Mouse (Mus musculus) midbrain, embryonic 12.5 days (tissue): ENCODE measurements around the gene Clstn2. TPM values are rescaled to one million over a fixed set of nuclear protein-coding genes. Genes with fewer than 3 reads are reported as not detected.

Source experiments
- ATAC-seq: fragments of 200-750 bp; cut with Nextera tagmentation; 2 replicates; pipeline ENCODE4 v1.8.0; 2017; ENCODE audit warnings: low read depth, moderate TSS enrichment, moderate library complexity; ENCODE audit not compliant: low FRiP score
- H3K27ac ChIP-seq: fragments of 300-500 bp; sonication (generic); replicated peaks from 2 replicates; pipeline ENCODE4 v1.5.1; 2016; ENCODE audit warnings: mild to moderate bottlenecking
- H3K27me3 ChIP-seq: fragments of 300-500 bp; sonication (generic); 2 replicates; pipeline ENCODE4 v1.6.1; 2016; ENCODE audit warnings: mild to moderate bottlenecking
- H3K36me3 ChIP-seq: fragments of 300-500 bp; sonication (generic); 2 replicates; pipeline ENCODE4 v1.6.1; 2016
- H3K4me1 ChIP-seq: fragments of 300-500 bp; sonication (generic); 2 replicates; pipeline ENCODE4 v1.6.1; 2016
- H3K4me2 ChIP-seq: fragments of 300-500 bp; sonication (generic); replicated peaks from 2 replicates; pipeline ENCODE4 v1.6.1; 2016; ENCODE audit warnings: mild to moderate bottlenecking, moderate library complexity
- H3K4me3 ChIP-seq: fragments of 300-500 bp; sonication (generic); 2 replicates; pipeline ENCODE4 v1.5.1; 2016; ENCODE audit warnings: mild to moderate bottlenecking
- H3K9ac ChIP-seq: fragments of 300-500 bp; sonication (generic); replicated peaks from 2 replicates; pipeline ENCODE4 v1.6.1; 2016; ENCODE audit warnings: mild to moderate bottlenecking, moderate library complexity
- H3K9me3 ChIP-seq: fragments of 300-500 bp; sonication (generic); 2 replicates; pipeline ENCODE4 v1.6.1; 2016; ENCODE audit warnings: mild to moderate bottlenecking
- WGBS: fragments of 180-500 bp; shearing (Covaris S2); methylation state at CpG from one replicate; pipeline ENCODE4 v1.1.7; 2016; 5-methylcytosine and 5-hydroxymethylcytosine counted together
- polyA plus RNA-seq: library from polyadenylated mRNA; unstranded; fragments of >200 nt; fragmentation: Nextera tagmentation; extraction: Ambion mirVana; gene quantifications from 2 replicates; pipeline ENCODE4 v1.2.1, GENCODE M21; 2016

The Clstn2 gene
- polyA plus RNA-seq, 1 experiment from 2014 or later, result 3.4 TPM

GRCm38 (mm10) chr9:97658736-97659135 is 374.2 kb downstream of the Clstn2 start:
- Histone ChIP-seq H3K36me3 (no peaks in the 10 kb centered on the region), H3K4me2 (no peak overlapping the region), H3K9ac (no peak overlapping the region), H3K27ac (no peak overlapping the region), H3K4me3 (no peak overlapping the region), H3K27me3 (no peaks in the 10 kb centered on the region), H3K4me1 (no peaks in the 10 kb centered on the region), H3K9me3 (no peaks in the 10 kb centered on the region)
- ATAC-seq, result no peak
- WGBS, result 80% methylated on average over 3 of the region's 3 CpGs

- no peaks in the 10 kb centered on the region for H3K27me3 ChIP-seq
- H3K36me3 ChIP-seq, result no peaks in the 10 kb centered on the region
- H3K4me1 ChIP-seq, result no peaks in the 10 kb centered on the region
- H3K27ac ChIP-seq, result no peak overlapping the region
- H3K4me2 ChIP-seq, result no peak overlapping the region
- no peak overlapping the region for H3K9ac ChIP-seq
- 85% methylated on average over 3 of the region's 3 CpGs for WGBS
- H3K4me3 ChIP-seq, result no peak overlapping the region
- ATAC-seq, result no peak
- no peaks in the 10 kb centered on the region for H3K9me3 ChIP-seq
Measured at GRCm38 (mm10) chr9:97648409-97648808, 384.6 kb downstream of the Clstn2 start.

- no peaks in the 10 kb centered on the region for H3K9me3 ChIP-seq
- H3K4me2 ChIP-seq, result no peak overlapping the region
- 88% methylated on average over 3 of the region's 3 CpGs for WGBS
- H3K4me3 ChIP-seq, result no peak overlapping the region
- ATAC-seq, result no peak
- no peaks in the 10 kb centered on the region for H3K27me3 ChIP-seq
- H3K36me3 ChIP-seq, result no peaks in the 10 kb centered on the region
- H3K4me1 ChIP-seq, result 0 out of 2 replicates have a peak, but pooled peaks cover 3% of the 10 kb centered on the region
- no peak overlapping the region for H3K27ac ChIP-seq
- no peak overlapping the region for H3K9ac ChIP-seq
Measured at GRCm38 (mm10) chr9:97645746-97646145, 387.2 kb downstream of the Clstn2 start.

- no peak overlapping the region for H3K4me3 ChIP-seq
- H3K27ac ChIP-seq, result no peak overlapping the region
- no peaks in the 10 kb centered on the region for H3K9me3 ChIP-seq
- no peaks in the 10 kb centered on the region for H3K27me3 ChIP-seq
- H3K4me2 ChIP-seq, result no peak overlapping the region
- H3K4me1 ChIP-seq, result 0 out of 2 replicates have a peak, but pooled peaks cover 3% of the 10 kb centered on the region
- no peak overlapping the region for H3K9ac ChIP-seq
- ATAC-seq, result no peak
- H3K36me3 ChIP-seq, result no peaks in the 10 kb centered on the region
- 81% methylated on average over 7 of the region's 7 CpGs for WGBS
Measured at GRCm38 (mm10) chr9:97642396-97642795, 390.6 kb downstream of the Clstn2 start.

- WGBS, result 90% methylated on average over 6 of the region's 6 CpGs
- no peak overlapping the region for H3K9ac ChIP-seq
- H3K27ac ChIP-seq, result no peak overlapping the region
- H3K9me3 ChIP-seq, result no peaks in the 10 kb centered on the region
- H3K4me1 ChIP-seq, result 0 out of 2 replicates have a peak, but pooled peaks cover 3% of the 10 kb centered on the region
- no peak overlapping the region for H3K4me3 ChIP-seq
- no peak overlapping the region for H3K4me2 ChIP-seq
- no peaks in the 10 kb centered on the region for H3K36me3 ChIP-seq
- no peak for ATAC-seq
- no peaks in the 10 kb centered on the region for H3K27me3 ChIP-seq
Measured at GRCm38 (mm10) chr9:97639967-97640549, 392.9 kb downstream of the Clstn2 start.

- Histone ChIP-seq H3K4me1 (0 out of 2 replicates have a peak, but pooled peaks cover 3% of the 10 kb centered on the region), H3K36me3 (no peaks in the 10 kb centered on the region)
- ATAC-seq, result no peak
Measured at GRCm38 (mm10) chr9:97638683-97639354, 394.2 kb downstream of the Clstn2 start.

GRCm38 (mm10) chr9:97635351-97635750 is 397.6 kb downstream of the Clstn2 start:
- no peak overlapping the region for H3K4me2 ChIP-seq
- ATAC-seq, result no peak
- H3K27ac ChIP-seq, result no peak overlapping the region
- H3K9me3 ChIP-seq, result no peaks in the 10 kb centered on the region
- H3K4me1 ChIP-seq, result no peaks in the 10 kb centered on the region
- no peaks in the 10 kb centered on the region for H3K27me3 ChIP-seq
- H3K36me3 ChIP-seq, result no peaks in the 10 kb centered on the region
- no peak overlapping the region for H3K4me3 ChIP-seq
- WGBS, result 87% methylated on average over 4 of the region's 4 CpGs
- no peak overlapping the region for H3K9ac ChIP-seq

More at GRCm38 (mm10) chr9:97638683-97639354, 394.2 kb downstream of the Clstn2 start:
- Histone ChIP-seq H3K9me3 (no peaks in the 10 kb centered on the region), H3K4me2 (no peak overlapping the region), H3K4me3 (no peak overlapping the region), H3K27ac (no peak overlapping the region), H3K9ac (no peak overlapping the region), H3K27me3 (no peaks in the 10 kb centered on the region)
- 94% methylated on average over 9 of the region's 9 CpGs for WGBS

- no peaks in the 10 kb centered on the region for H3K27me3 ChIP-seq
- no peak overlapping the region for H3K27ac ChIP-seq
- no peaks in the 10 kb centered on the region for H3K4me1 ChIP-seq
- H3K9me3 ChIP-seq, result no peaks in the 10 kb centered on the region
- H3K9ac ChIP-seq, result no peak overlapping the region
- H3K4me2 ChIP-seq, result no peak overlapping the region
- ATAC-seq, result no peak
- H3K4me3 ChIP-seq, result no peak overlapping the region
- WGBS, result 72% methylated on average over 3 of the region's 3 CpGs
- no peaks in the 10 kb centered on the region for H3K36me3 ChIP-seq
Measured at GRCm38 (mm10) chr9:97634831-97635230, 398.1 kb downstream of the Clstn2 start.

GRCm38 (mm10) chr9:97629180-97629579 is 403.8 kb downstream of the Clstn2 start:
- H3K4me2 ChIP-seq, result no peak overlapping the region
- no peaks in the 10 kb centered on the region for H3K9me3 ChIP-seq
- no peaks in the 10 kb centered on the region for H3K36me3 ChIP-seq
- no peaks in the 10 kb centered on the region for H3K27me3 ChIP-seq
- WGBS, result 36% methylated on average over 3 of the region's 3 CpGs
- H3K9ac ChIP-seq, result no peak overlapping the region
- H3K27ac ChIP-seq, result no peak overlapping the region
- ATAC-seq, result no peak
- no peaks in the 10 kb centered on the region for H3K4me1 ChIP-seq
- H3K4me3 ChIP-seq, result no peak overlapping the region

- WGBS, result 52% methylated on average over 6 of the region's 6 CpGs
- Histone ChIP-seq H3K36me3 (no peaks in the 10 kb centered on the region), H3K27ac (no peak overlapping the region), H3K9me3 (no peaks in the 10 kb centered on the region), H3K27me3 (no peaks in the 10 kb centered on the region), H3K4me2 (no peak overlapping the region), H3K4me1 (no peaks in the 10 kb centered on the region), H3K9ac (no peak overlapping the region), H3K4me3 (no peak overlapping the region)
- no peak for ATAC-seq
Measured at GRCm38 (mm10) chr9:97628361-97628908, 404.5 kb downstream of the Clstn2 start.

GRCm38 (mm10) chr9:97627916-97628315 is 405.1 kb downstream of the Clstn2 start:
- no peak for ATAC-seq
- H3K36me3 ChIP-seq, result no peaks in the 10 kb centered on the region
- WGBS, result 83% methylated on average over 3 of the region's 3 CpGs

GRCm38 (mm10) chr9:97610566-97610965 is 422.4 kb downstream of the Clstn2 start:
- no peak overlapping the region for H3K27ac ChIP-seq
- ATAC-seq, result no peak
- no peak overlapping the region for H3K9ac ChIP-seq
- 78% methylated on average over 7 of the region's 7 CpGs for WGBS
- no peaks in the 10 kb centered on the region for H3K9me3 ChIP-seq
- no peaks in the 10 kb centered on the region for H3K4me1 ChIP-seq
- H3K4me3 ChIP-seq, result no peak overlapping the region
- no peak overlapping the region for H3K4me2 ChIP-seq
- no peaks in the 10 kb centered on the region for H3K36me3 ChIP-seq
- no peaks in the 10 kb centered on the region for H3K27me3 ChIP-seq

More at GRCm38 (mm10) chr9:97627916-97628315, 405.1 kb downstream of the Clstn2 start:
- H3K4me3 ChIP-seq, result no peak overlapping the region
- H3K27ac ChIP-seq, result no peak overlapping the region
- no peaks in the 10 kb centered on the region for H3K27me3 ChIP-seq
- no peaks in the 10 kb centered on the region for H3K9me3 ChIP-seq
- H3K4me1 ChIP-seq, result no peaks in the 10 kb centered on the region
- H3K9ac ChIP-seq, result no peak overlapping the region
- no peak overlapping the region for H3K4me2 ChIP-seq
